In genomic region chr9:50616766-50617603, GRCm38 (mm10) we compare ENCODE assay signal across 8 mouse cellular contexts. TPM values are rescaled to one million over a fixed set of nuclear protein-coding genes. Genes with fewer than 3 reads are reported as not detected.
DNase-seq lines count a peak whose midpoint lies in the region; ATAC-seq and TF ChIP-seq lines count a peak whose summit lies in the region.

Gene Pih1d2, plus strand, starts transcription at chr9:50617321.
Gene Nkapd1, minus strand, starts transcription at chr9:50617464.

- in situ Hi-C loops in ES-E14 (cut with MboI; ENCODE audit: low sequenced_read_pairs in 2 of 2, unreplicated experiment in 2 of 2) = no loop called here

- under 1% methylated on average over 81 of the region's 81 CpGs for WGBS in forebrain, embryonic 16.5 days
- under 1% methylated on average over 78 of the region's 81 CpGs for WGBS in lung, embryonic 15.5 days

- H3K27ac ChIP-seq in ES-E14 (ENCODE audit: insufficient read depth, low read depth, low read length, poor library complexity, severe bottlenecking) = peak within 1 kb of the TSS; percentile 67
- peak within 1 kb of the TSS; percentile 96 for H3K27ac ChIP-seq in forebrain, embryonic 16.5 days (ENCODE audit: low read length)
- H3K27ac ChIP-seq in lung, embryonic 15.5 days = peak within 1 kb of the TSS; percentile 96

- H3K27me3 ChIP-seq in forebrain, embryonic 16.5 days (replicated peaks; ENCODE audit: control insufficient read depth, insufficient read depth, low read length) = no peaks in the 10 kb centered on the region
- H3K27me3 ChIP-seq in lung, embryonic 15.5 days = no peaks in the 10 kb centered on the region

- peaks cover 5% of the 10 kb centered on the region for H3K36me3 ChIP-seq in ES-E14 (ENCODE audit: control insufficient read depth, insufficient read depth, low read length, poor library complexity, severe bottlenecking)
- H3K36me3 ChIP-seq in forebrain, embryonic 16.5 days (ENCODE audit: control insufficient read depth, insufficient read depth) = peaks cover 15% of the 10 kb centered on the region
- H3K36me3 ChIP-seq in lung, embryonic 15.5 days = peaks cover 29% of the 10 kb centered on the region

- intact Hi-C loops in heart, postnatal 36 days (cut with DNase I) = loop anchor here (2.0 to 5.0 kb wide), 4 partner anchors 14 to 460 kb away; partner anchors contain the start of genes Dlat, Fdxacb1, Layn and Sdhd

- H3K4me3 ChIP-seq in ES-E14 (ENCODE audit: insufficient read depth in 1 of 2, low read depth in 1 of 2, low read length in 2 of 2, poor library complexity in 1 of 2, severe bottlenecking in 1 of 2) = peak within 1 kb of the TSS; percentile 78 to 86
- H3K4me3 ChIP-seq in forebrain, embryonic 16.5 days (replicated peaks; ENCODE audit: low read length) = peak within 1 kb of the TSS; percentile 100
- H3K4me3 ChIP-seq in lung, embryonic 15.5 days = peak within 1 kb of the TSS; percentile 100

- peak within 1 kb of the TSS; percentile 78 for H3K4me2 ChIP-seq in forebrain, embryonic 16.5 days (ENCODE audit: low read length)
- peak within 1 kb of the TSS; percentile 70 for H3K4me2 ChIP-seq in lung, embryonic 15.5 days

- ATAC-seq in forebrain, embryonic 16.5 days = peak; percentile 96
- ATAC-seq in lung, embryonic 15.5 days (ENCODE audit: borderline replicate concordance, extremely low read depth, low FRiP score, low TSS enrichment) = peak; percentile 94

- peak; percentile 89 for DNase-seq in ES-E14 (ENCODE audit: low read depth, low spot score)
- peak; percentile 83 for DNase-seq in cerebellum, adult 11-12 months
- DNase-seq in heart, postnatal 36 days = peak; percentile 89 to 91
- DNase-seq in layer of hippocampus, adult 8-10 months (ENCODE audit: low spot score in 2 of 2) = peak; percentile 83 to 92
- DNase-seq in ovary, adult 18-20 months (ENCODE audit: low spot score) = peak; percentile 81
- peak; percentile 91 for DNase-seq in thymus, postnatal 0 days (ENCODE audit: low spot score)

- H3K9me3 ChIP-seq in ES-E14 (ENCODE audit: control insufficient read depth, insufficient read depth, low read depth, low read length) = no peaks in the 10 kb centered on the region
- H3K9me3 ChIP-seq in forebrain, embryonic 16.5 days (ENCODE audit: control insufficient read depth, low read length) = no peaks in the 10 kb centered on the region
- H3K9me3 ChIP-seq in lung, embryonic 15.5 days = no peaks in the 10 kb centered on the region

- peaks cover 2 to 4% of the 10 kb centered on the region in 2 experiments; a peak in 1 of 4 replicates for H3K4me1 ChIP-seq in ES-E14 (ENCODE audit: control insufficient read depth in 2 of 2, insufficient read depth in 2 of 2, low read length in 2 of 2, poor library complexity in 1 of 2)
- H3K4me1 ChIP-seq in forebrain, embryonic 16.5 days (replicated peaks; ENCODE audit: control insufficient read depth, insufficient read depth, low read length) = peaks cover 12% of the 10 kb centered on the region
- H3K4me1 ChIP-seq in lung, embryonic 15.5 days = peaks cover 15% of the 10 kb centered on the region

- peak within 1 kb of the TSS; percentile 89 for H3K9ac ChIP-seq in ES-E14 (ENCODE audit: insufficient read depth, low read depth, low read length, poor library complexity, severe bottlenecking)
- H3K9ac ChIP-seq in forebrain, embryonic 16.5 days (replicated peaks; ENCODE audit: low read depth, low read length) = peak within 1 kb of the TSS; percentile 93
- H3K9ac ChIP-seq in lung, embryonic 15.5 days = peak within 1 kb of the TSS; percentile 100

TF ChIP-seq in ES-E14, 5 proteins besides CTCF, POLR2A, EP300 and RAD21:
- TF ChIP-seq MAFK (IDR thresholded peaks at IDR 0.05; ENCODE audit: insufficient read depth, low read depth, low read length) (no peak), CHD2 (IDR thresholded peaks at IDR 0.05; ENCODE audit: low read depth, low read length) (no peak), ZNF384 (IDR thresholded peaks at IDR 0.05; ENCODE audit: low read depth, low read length) (no peak), ZC3H11A (IDR thresholded peaks at IDR 0.05; ENCODE audit: borderline replicate concordance, low read depth, low read length) (no peak), HCFC1 (IDR thresholded peaks at IDR 0.05; ENCODE audit: borderline replicate concordance, insufficient read depth, low read length) (peak; percentile 82; the same call in 1 of the 2 replicates)

RNA-seq across cellular contexts. Expression of gene Pih1d2, which starts in this region (rescaled TPM):
- 2.3 and 3.3 TPM in 2 replicates for total RNA-seq in ES-E14 (2012; rRNA removed)
- polyA plus RNA-seq in forebrain, embryonic 16.5 days (2015; fragmentation: Nextera tagmentation; extraction: Ambion mirVana) = 2.7 and 4.1 TPM in 2 replicates
- under 1 TPM in 1 of 2 experiments, not detected in 1; 0.65 TPM for total RNA-seq in heart, postnatal 36 days (2021)
- 1 to 10 TPM; 2.7 to 6.2 (median 5.7) TPM for total RNA-seq in layer of hippocampus, adult 8-10 months (2022)
- polyA plus RNA-seq in lung, embryonic 15.5 days (2015; fragmentation: Nextera tagmentation; extraction: Ambion mirVana) = 5.5 and 7.1 TPM in 2 replicates
- polyA plus RNA-seq in thymus, postnatal 0 days (2015; fragmentation: Nextera tagmentation; extraction: Ambion mirVana) = 2.5 and 3.2 TPM in 2 replicates

RNA-seq across cellular contexts. Expression of gene Nkapd1, which starts in this region (rescaled TPM):
- 16.1 and 17.8 TPM in 2 replicates for total RNA-seq in ES-E14 (2012; rRNA removed)
- 19.7 and 20.6 TPM in 2 replicates for polyA plus RNA-seq in forebrain, embryonic 16.5 days (2015; fragmentation: Nextera tagmentation; extraction: Ambion mirVana)
- 10 to 100 TPM; 13.0 to 16.5 TPM for total RNA-seq in heart, postnatal 36 days (2021)
- total RNA-seq in layer of hippocampus, adult 8-10 months (2022) = 10 to 100 TPM; 17.0 to 23.7 (median 19.5) TPM
- 19.1 and 21.6 TPM in 2 replicates for polyA plus RNA-seq in lung, embryonic 15.5 days (2015; fragmentation: Nextera tagmentation; extraction: Ambion mirVana)
- 26.4 and 30.9 TPM in 2 replicates for polyA plus RNA-seq in thymus, postnatal 0 days (2015; fragmentation: Nextera tagmentation; extraction: Ambion mirVana)

Comparison
In these comparisons a context has a peak if more than half of its experiments do, and no peak if none do; other contexts are left out.
1. Peak in every context shown above with its lines: DNase-seq, ATAC-seq, H3K4me3 ChIP-seq and H3K27ac ChIP-seq.